Mouse (Mus musculus) frontal cortex, postnatal 10 days (tissue): ENCODE results near the gene Acta2.
"Not testable (repeated sequence)": the region's sequence is repeated elsewhere in the genome, so short reads cannot be mapped to it uniquely, and the experiment has no call there.

Source experiments
- DNase-seq, 2 experiments: peaks; one replicate each; pipeline ENCODE4 v3.0.0; 2022; ENCODE audit warnings: low spot score in 2 of 2, mixed read lengths in 1 of 2

Acta2 gene

DNA sequence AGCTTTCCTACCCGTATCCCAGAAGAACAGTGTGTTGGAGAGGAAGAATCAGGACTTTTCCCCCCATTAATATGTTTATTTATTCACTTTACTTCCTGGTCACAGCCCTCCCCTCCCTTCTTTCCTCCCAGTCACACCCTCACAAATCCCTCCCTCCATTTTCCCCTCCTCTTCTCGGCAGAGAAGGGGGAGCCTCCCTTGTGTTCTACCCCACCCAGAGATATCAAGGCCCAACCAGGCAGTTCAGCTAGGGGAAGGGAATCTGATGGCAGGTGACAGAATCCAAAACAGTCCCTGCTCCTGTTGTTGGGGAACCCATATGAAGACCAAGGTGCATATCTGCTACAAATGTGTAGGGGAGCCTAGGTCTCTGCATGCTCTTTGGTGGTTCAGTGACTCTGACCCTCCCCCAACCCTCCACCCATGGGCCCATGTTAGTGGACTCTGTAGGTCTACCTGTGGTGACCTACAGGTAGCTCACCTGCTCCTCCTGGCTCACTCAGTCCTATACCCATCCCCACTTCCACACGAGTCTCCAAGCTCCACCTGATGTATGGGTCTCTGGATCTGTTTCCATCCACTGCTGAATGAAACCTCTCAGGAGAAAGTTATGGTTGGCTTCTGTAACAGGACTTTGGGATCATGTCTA is 34.5 kb downstream of the Acta2 start:
- DNase-seq: no peak

DNA sequence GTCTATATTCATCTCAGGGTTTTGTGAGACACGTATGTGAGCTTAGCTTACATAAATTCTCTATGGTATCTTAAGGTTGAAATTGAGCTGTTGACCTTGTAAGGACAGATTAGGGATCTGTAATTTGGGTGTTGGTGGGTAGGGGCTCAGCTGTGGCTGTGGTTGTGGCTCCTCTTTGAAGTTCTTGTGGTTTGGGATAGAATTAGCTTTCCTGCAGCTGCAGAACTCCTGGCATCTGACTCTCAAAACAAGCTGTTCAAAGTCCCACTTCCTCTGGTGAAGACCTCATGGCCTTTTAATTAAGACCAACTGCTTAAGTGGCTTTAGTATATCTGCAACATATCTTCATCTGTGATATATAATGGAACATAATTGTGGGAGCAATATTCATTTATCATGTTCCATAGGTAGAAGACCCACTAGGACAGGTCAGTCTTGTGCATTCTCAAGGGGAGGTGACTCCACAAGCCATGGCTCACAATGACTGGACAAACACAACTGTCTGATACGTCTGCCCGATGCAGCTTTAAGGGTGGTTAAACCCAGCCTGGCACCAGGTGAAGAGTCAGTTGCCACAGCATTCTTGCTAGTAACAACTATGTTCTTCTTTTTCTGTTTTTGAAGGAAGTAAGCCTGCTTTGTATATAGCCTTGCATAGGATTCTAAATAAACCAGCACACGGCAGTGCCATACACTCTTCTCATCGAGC is 36.0 kb downstream of the Acta2 start:
- no peak for DNase-seq

DNA sequence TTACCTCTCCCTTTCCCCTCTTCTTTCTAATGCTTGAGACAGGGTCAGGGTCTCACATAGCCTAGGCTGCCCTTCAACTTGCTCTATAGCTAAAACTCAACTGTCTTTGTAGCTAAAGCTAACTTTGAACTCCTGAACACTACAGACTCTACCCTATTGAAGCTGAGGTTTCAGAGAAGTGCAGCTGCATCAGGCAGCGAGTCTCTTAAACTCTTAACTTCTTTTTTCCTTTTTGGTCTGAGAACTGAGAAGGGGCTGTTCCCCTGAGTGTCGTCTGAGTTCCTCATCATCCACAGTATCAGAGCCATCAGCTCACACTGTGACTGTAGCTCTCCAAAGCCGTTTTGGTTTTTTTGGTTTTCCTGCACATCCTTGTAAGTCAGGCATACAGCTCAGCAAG is 37.6 kb downstream of the Acta2 start:
- DNase-seq: no peak

DNA sequence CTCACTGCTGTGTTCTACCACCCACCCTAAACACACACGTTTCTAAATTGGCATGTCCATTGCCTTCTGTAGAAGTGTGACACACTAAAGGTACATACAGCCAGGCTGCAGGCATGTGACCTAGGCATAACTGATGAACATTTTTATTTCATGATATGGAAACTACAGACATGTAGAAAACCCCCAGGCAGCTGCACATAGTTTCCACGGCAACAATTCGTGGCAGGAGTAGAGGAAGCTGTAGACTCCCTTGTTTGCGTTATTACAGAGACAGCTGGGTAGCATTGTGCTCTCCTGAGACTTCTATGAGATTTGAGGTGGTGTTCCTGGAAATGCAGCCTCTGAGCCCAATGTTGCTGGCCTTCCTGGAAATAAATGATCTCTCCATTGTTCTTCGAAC is 38.4 kb downstream of the Acta2 start:
- no peak for DNase-seq

DNA sequence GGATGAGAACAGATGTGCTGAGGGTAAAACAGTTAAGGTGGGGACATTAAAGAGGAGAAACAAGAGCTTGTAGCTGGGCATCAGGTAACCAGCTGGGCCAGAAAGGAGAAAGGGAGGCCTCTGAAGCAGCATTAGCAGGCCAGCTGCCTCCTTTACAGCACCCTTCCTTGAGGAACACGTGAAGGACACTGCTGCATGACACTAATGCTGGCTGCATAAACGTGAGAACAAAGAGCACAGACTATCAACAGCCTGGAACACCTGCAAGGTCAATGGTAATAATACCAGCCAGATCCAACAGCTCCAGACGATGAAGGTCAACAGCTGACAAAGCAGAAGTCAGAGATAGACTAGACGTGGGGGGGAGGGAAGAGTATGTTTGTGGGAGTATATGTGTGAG is 41.3 kb downstream of the Acta2 start:
- no peak for DNase-seq

DNA sequence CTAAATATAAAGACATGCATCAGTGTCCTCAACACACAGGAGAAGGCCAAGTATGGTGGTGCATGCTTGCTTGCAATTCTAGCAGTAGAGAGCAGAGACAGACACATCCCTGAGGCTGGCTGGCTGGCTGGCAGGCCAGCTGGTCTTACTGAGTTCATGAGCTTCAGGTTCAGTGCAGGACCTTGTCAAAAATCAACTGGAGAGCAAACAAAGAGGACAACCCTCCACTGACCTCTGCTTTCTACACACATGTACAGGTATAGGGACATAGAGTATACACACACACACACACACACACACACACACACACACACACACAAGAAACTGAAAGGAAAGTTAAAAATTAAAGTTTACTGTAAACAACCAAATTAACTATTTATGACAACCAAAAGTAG is 42.1 kb downstream of the Acta2 start:
- no peak for DNase-seq

DNA sequence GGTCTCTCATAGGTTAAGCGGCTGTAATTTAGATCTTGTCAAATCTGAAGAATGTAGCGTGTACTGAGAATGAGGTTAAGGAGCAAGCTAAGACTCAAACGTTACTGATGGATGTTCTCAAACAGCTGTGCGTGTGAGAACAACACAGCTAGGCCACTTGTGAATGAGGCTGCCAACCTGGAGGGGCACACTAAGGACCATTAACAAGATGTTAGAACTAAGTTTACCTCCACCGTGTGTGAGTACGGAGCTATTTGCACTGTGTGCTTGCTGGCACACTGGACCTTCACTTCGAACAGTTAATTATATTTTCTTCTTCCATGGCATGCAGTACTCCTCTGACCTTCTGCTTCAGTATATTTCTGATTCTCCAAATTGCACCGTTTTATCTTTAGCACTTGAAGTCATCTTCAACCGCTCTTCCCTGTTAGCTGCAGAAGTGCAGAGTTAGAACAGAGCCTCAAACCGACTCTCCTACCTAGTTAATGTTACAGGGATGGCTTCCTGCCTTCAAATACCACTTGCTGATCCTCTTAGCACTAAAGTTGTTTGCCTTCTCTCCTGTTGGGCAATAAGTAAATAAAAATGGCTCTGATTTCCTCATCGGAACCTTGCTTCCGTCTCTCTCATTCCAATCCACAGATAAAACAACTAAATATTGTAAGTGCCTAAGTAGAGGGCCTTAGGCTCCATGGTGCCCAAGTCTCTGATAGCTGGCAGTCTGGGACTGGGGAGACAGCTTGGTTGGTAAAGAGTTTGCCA is 42.7 kb downstream of the Acta2 start:
- no peak for DNase-seq

DNA sequence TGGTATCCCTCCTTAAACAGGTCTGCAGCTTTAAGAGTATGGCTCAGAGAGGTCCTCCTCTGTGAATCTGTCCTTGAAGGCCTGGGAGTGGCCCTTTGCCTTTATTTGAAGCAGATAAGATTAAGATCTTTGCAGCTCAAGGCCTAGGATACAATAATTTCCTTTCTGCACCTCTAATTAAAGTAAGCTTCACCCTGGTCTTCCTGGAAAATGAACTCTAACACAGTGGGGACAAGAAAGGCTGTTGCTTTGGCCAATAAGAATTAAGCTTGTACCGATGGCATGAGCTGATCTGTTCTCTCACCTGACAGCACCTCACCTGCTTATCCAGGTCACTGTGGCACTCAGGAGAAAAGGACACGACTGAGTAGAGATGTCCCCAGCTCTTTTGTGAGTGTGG is 44.5 kb downstream of the Acta2 start:
- DNase-seq: no peak

DNA sequence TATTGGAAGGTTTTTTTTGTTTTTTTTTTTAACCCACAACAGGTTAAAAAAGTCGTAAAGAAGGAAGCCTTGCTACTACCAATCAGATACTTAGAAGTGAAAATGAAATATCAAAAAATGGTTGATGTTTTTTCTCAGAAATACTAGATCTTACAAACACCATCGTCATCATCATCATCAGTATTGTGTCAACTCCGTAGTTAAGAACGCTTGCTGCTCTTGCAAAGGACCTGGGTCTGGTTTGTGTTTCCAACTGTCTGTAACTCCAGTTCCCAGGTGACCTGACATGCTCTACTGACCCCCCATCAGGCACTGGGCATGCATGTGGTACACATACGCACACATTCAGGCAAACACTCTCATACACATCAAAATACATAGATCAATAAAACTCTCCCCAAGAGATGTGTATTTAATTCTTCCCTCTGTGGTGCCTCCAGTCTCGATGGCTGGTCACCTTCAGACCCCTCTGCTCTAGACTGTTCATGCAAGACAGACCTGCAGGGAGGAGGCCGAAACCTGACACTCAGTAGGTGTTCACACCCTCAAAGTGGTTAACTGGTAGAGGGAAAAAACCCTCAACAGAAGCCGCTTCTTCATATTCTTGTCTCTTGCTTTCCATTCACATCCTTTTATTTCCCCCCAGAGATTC is 45.3 kb downstream of the Acta2 start:
- DNase-seq: no peak

DNA sequence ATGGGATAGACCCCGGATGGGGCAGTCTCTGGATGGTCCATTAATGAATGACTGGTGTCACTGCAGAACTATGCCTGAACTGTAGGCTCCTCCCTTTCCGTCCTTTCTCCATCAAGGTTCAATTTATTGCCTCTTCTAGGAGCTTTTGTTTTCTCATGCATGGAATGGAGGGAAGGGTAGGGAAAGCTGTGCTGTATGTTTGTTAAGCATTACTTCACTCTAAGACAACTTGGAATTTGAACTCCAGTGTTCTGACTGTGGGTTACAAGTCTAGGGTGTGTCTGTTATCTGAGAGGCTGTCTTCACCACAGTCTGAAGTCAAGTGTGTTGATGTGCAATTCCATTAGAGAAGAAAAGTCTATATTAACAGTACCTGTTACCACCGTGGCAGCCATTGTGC is 46.4 kb downstream of the Acta2 start:
- DNase-seq: no peak

DNA sequence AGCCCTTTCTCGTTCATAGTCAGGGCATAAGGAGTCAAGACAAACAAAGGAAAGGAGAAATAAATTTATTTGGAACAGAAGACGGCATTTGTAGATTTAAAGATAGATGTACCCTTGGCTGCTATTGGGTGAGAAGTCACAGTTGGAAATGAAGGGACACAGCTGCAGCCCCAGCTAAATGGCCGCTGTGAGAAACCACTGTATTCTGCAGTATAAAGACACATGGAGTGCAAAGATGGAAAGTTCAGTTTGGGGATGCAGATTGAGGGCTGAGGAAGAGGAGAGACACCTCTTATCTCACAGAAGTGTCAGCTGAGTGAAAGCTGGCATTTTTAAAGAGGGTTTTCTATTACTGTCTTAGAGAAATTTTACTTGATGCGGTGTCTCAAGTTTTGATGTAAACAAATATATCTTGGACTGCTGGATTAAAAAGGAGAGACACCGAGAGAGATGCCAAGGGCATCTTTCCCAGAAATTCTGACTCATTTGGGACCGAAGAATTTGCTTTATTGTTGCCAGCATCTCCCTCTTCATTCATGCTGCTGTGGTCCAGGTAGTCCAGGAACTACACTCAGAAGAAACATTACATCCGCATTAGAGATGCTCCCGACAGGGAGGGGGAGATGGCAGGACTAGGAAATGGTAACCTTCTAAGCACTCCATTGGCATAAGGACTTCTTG is 48.5 kb downstream of the Acta2 start:
- no peak for DNase-seq

DNA sequence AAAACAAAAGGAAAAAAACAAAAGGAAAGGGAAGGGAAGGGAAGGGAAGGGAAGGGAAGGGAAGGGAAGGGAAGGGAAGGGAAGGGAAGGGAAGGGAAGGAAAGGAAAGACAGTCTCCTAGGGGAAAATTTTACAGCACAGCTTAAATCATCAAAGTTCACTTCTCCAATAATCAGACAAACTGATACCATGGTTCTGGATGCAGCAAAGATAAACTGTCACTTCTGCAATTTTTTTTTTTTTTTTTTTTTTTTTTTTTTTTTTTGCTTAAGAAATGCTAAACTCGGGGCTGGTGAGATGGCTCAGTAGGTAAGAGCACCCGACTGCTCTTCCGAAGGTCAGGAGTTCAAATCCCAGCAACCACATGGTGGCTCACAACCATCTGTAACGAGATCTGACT is 49.3 kb downstream of the Acta2 start:
- not testable (repeated sequence) for DNase-seq

DNA sequence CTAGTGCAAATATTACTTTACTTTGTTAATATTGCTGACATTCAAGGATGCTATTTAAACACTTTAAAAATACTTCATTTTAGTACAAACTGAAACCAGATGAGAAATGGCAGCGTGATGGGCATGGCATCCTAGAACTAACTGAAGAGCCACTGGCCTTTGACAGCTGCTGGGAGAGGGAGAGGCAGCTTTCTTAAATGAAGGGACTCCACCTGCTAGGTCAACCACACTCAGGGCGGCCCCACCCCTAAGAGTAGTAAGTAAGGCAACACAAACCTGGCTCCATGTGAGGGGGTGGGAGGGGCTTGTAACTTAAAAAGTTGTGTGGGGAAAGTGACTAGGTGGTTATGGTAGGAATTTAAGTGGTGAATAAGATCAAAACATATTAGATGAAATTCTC is 52.7 kb downstream of the Acta2 start:
- no peak for DNase-seq

DNA sequence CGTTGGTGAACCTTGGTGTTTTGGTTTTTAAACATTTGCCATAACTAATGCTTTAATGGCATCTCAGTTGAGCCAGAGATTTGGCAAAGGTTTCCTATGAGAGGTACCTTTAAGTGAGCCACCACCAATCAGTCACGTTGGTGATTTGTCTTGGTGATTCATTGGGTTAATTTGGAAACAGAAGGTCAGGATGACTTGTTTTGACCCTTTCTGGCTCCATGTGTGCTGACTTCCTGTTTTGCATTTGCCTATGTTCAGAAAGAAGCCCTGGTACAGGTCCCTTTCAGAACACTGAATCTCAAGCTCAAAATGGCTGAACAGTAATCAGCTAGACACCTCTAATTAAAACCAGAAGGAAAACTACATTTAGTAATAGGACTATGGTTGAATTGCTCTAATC is 55.9 kb downstream of the Acta2 start:
- no peak for DNase-seq

DNA sequence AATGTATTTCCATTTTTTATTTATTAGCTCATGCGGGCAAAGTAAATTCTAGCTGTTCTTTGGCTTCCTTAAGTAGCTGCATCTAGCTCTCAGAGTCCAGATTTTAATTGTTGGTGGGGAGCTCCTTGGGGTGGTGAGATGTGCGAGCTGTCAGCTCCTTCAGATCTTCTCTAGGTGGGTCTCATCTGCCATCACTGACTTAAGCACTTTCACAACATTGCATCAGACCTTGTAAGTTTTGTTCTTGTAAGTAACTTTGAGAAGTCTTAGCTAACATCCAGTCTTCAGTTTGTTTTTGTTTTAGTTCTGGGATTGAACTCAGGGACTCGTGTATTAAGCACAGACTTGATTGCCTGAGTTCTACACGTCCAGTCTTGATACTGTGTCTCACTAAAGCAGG is 56.5 kb downstream of the Acta2 start:
- no peak for DNase-seq

DNA sequence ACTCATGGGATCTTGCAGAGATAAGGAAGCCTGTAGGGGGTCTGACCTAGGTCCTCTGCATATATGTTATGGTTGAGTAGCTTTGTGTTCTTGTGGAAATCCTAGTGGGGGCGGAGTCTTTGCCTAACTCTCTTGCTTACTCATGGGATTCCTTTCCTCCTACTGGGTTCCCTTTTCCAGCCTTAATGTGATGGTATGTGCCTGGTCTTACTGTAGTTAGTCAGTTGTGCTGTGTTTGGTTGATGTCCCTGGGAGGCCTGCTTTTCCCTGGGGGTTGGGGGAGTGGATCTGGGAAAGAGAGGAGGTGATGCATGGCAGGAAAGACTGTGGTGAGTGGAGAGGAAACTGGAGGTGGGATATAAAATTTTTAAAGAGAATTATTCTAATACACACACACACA is 57.3 kb downstream of the Acta2 start:
- no peak for DNase-seq

DNA sequence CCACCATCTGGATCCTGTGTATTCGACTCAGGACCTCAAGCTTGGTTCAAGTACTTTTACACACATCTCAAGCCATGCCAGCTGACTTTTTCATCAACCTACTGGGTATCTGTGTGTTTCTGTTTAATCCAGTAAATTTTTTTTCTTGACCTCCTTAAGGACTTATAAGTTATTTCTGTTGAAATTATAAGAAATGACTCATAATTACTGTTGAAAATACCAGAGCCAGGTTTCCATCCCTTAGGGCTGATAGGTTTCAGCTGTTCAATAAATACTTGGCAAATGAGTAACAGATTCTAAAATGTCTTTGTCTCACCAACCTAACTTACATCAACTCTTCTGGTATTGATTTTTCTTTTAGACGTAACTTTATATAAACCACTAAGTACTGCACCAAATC is 60.4 kb downstream of the Acta2 start:
- no peak for DNase-seq

DNA sequence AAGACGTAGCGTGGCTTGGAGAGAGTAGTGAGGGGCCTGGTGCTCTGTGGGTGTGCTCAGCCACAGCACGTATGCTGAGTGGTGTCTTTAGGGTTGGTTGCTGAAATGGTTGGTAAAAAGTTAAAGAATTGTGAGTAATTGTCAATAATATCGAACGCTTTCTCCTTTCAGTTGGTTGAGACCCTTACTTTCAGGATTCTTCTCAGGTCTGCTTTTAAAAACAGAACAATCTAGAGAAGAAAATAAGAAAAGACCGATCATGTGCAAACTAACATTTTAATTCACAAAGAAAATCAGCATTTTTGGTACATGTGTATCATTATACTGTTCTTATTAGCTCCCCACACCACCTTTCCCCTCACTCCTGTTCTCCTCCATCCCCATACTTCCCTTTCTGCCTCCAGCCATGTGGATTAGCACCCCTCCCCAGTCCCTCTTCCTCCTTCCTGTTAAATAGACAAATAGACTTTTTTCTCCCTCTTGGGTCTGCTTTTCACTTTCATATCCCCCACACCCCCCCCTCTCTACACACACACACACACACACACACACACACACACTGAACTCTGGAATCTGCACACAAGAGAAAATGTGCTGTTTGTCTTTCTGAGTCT is 61.2 kb downstream of the Acta2 start:
- no peak for DNase-seq

DNA sequence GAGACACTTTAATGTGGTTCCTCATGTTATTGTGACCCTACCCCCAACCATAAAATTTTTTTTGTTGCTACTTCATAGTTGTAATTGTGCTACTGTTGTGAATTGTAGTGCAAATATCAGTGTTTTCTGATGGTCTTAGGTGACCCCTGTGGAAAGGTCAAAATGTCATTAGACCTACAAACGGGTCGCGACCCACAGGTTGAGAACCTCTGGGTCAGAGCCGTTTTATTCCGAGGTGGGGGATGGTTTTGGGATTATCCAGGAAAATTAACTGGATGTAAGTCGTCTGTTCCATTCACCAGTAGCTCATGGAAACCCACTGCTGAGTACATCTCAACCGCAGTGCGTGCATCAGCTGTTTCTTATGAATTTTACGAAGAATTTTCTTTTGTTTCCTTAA is 61.7 kb downstream of the Acta2 start:
- no peak for DNase-seq

DNA sequence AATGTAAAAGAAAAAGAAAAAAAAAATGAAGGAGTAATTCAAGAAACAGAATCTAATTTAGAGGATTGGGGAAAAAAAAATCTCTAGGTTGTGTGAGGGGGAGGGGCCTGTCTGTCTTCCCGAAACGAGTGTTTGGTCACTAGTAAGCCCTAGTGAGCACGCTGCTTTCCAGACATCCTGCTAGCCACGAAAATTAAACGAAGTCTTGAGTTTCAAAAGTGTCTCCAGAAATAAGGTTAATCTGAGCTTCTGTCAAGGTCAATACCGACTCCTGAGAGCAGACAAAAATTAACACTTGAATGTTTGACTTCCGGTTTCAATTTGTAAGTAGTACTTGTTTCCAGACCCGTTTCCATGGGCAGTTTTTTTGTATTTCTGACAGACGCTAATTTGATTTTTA is 62.2 kb downstream of the Acta2 start:
- no peak for DNase-seq
